Comparison of ENCODE assay signal across 8 mouse cellular contexts in genomic region chr11:79305697-79306340, GRCm38 (mm10). TPM values are rescaled to one million over a fixed set of nuclear protein-coding genes. Genes with fewer than 3 reads are reported as not detected.
DNase-seq lines count a peak whose midpoint lies in the region; ATAC-seq and TF ChIP-seq lines count a peak whose summit lies in the region.

No protein-coding gene starts in this region.

- TF ChIP-seq EP300 in lung, postnatal 0 days (IDR thresholded peaks at IDR 0.05) = 0 out of 2 replicates have a peak, but pooled peaks have one; percentile 48

- WGBS in heart, embryonic 11.5 days (ENCODE audit: insufficient replicate concordance) = 64% methylated on average over 9 of the region's 9 CpGs
- 60% methylated on average over 9 of the region's 9 CpGs for WGBS in heart, embryonic 15.5 days
- 36% methylated on average over 9 of the region's 9 CpGs for WGBS in lung, postnatal 0 days

- H3K9me3 ChIP-seq in heart, embryonic 11.5 days (replicated peaks; ENCODE audit: control insufficient read depth, low read length) = no peaks in the 10 kb centered on the region
- no peaks in the 10 kb centered on the region for H3K9me3 ChIP-seq in heart, embryonic 15.5 days (replicated peaks)
- no peaks in the 10 kb centered on the region for H3K9me3 ChIP-seq in lung, postnatal 0 days (ENCODE audit: low read length)

- no peak overlapping the region for H3K4me2 ChIP-seq in heart, embryonic 11.5 days
- no peak overlapping the region for H3K4me2 ChIP-seq in heart, embryonic 15.5 days
- H3K4me2 ChIP-seq in lung, postnatal 0 days (replicated peaks; ENCODE audit: low read depth, low read length) = no peak overlapping the region

- no peak for ATAC-seq in heart, embryonic 11.5 days (replicated peaks; ENCODE audit: insufficient number of reproducible peaks, low FRiP score, low TSS enrichment)
- no peak for ATAC-seq in heart, embryonic 15.5 days (replicated peaks; ENCODE audit: insufficient number of reproducible peaks, insufficient read depth, low FRiP score, low read depth)
- ATAC-seq in lung, postnatal 0 days = peak; percentile 35; the same call in 1 of the 2 replicates

- H3K79me3 ChIP-seq in C2C12 (ENCODE audit: low read depth) = no peaks in the 10 kb centered on the region

- H3K4me1 ChIP-seq in heart, embryonic 11.5 days (ENCODE audit: control insufficient read depth, insufficient read depth, low read length) = peaks cover 18% of the 10 kb centered on the region
- peaks cover 28% of the 10 kb centered on the region for H3K4me1 ChIP-seq in heart, embryonic 15.5 days (replicated peaks)
- H3K4me1 ChIP-seq in lung, postnatal 0 days (ENCODE audit: insufficient read depth, low read depth, low read length) = peaks cover 14% of the 10 kb centered on the region; the same call in 1 of the 2 replicates

- peak overlapping the region; percentile 13 for H3ac ChIP-seq in C2C12 (ENCODE audit: control insufficient read depth, insufficient read length, low read depth)

- H3K4me3 ChIP-seq in heart, embryonic 11.5 days (ENCODE audit: low read depth, low read length) = no peak overlapping the region
- no peak overlapping the region for H3K4me3 ChIP-seq in C2C12 (ENCODE audit: insufficient read depth, poor library complexity, severe bottlenecking)
- H3K4me3 ChIP-seq in heart, embryonic 15.5 days = no peak overlapping the region
- H3K4me3 ChIP-seq in lung, postnatal 0 days (ENCODE audit: low read depth, low read length) = no peak overlapping the region

- no peak for DNase-seq in heart, postnatal 14 days
- DNase-seq in lung, postnatal 0 days (ENCODE audit: low spot score) = peak; percentile 71
- DNase-seq in c-Kit-positive CD71-positive TER-119-positive erythroid progenitor cells, embryonic 14.5 days (ENCODE audit: low spot score) = no peak
- DNase-seq in layer of hippocampus, adult 9-11 months = no peak
- no peak for DNase-seq in layer of hippocampus, postnatal 36 days

- no peak overlapping the region for H3K9ac ChIP-seq in heart, embryonic 11.5 days (ENCODE audit: low read depth, low read length)
- H3K9ac ChIP-seq in heart, embryonic 15.5 days = no peak overlapping the region
- H3K9ac ChIP-seq in lung, postnatal 0 days (replicated peaks; ENCODE audit: low read depth) = no peak overlapping the region

- intact Hi-C loops in heart, postnatal 14 days (cut with DNase I) = no loop called here

- no peaks in the 10 kb centered on the region for H3K27me3 ChIP-seq in heart, embryonic 11.5 days (ENCODE audit: control insufficient read depth, insufficient read depth, low read length)
- H3K27me3 ChIP-seq in C2C12 (ENCODE audit: control insufficient read depth, insufficient read depth, insufficient read length) = no peaks in the 10 kb centered on the region
- H3K27me3 ChIP-seq in heart, embryonic 15.5 days = no peaks in the 10 kb centered on the region
- no peaks in the 10 kb centered on the region for H3K27me3 ChIP-seq in lung, postnatal 0 days (replicated peaks; ENCODE audit: insufficient read depth, low read length)

- no peak for TF ChIP-seq CTCF in C2C12 (IDR thresholded peaks at IDR 0.05; ENCODE audit: control insufficient read depth, insufficient read depth, insufficient read length)
- no peak for TF ChIP-seq CTCF in lung, postnatal 0 days (IDR thresholded peaks at IDR 0.05)

- peak overlapping the region; percentile 70 for H3K27ac ChIP-seq in heart, embryonic 11.5 days (ENCODE audit: low read depth, low read length)
- H3K27ac ChIP-seq in heart, embryonic 15.5 days = peak overlapping the region; percentile 81
- H3K27ac ChIP-seq in lung, postnatal 0 days (ENCODE audit: low read length) = peak overlapping the region; percentile 82

- H3K36me3 ChIP-seq in heart, embryonic 11.5 days (ENCODE audit: control insufficient read depth, insufficient read depth, low read length) = no peaks in the 10 kb centered on the region
- H3K36me3 ChIP-seq in C2C12 (ENCODE audit: control insufficient read depth, insufficient read depth) = no peaks in the 10 kb centered on the region
- H3K36me3 ChIP-seq in heart, embryonic 15.5 days = no peaks in the 10 kb centered on the region
- H3K36me3 ChIP-seq in lung, postnatal 0 days (ENCODE audit: insufficient read depth, low read length) = no peaks in the 10 kb centered on the region

- no peaks in the 10 kb centered on the region for H3K79me2 ChIP-seq in C2C12 (ENCODE audit: control insufficient read depth, insufficient read depth)

TF ChIP-seq in C2C12, 6 proteins besides CTCF, POLR2A, EP300 and RAD21:
- TF ChIP-seq MYOG (IDR thresholded peaks at IDR 0.05; ENCODE audit: control insufficient read depth, extremely low read depth, insufficient read length) (no peak), MAX (IDR thresholded peaks at IDR 0.05) (peak; percentile 40), FOSL1 (IDR thresholded peaks at IDR 0.05; ENCODE audit: insufficient read depth, low read length, poor library complexity, severe bottlenecking) (peak; percentile 79)

RNA-seq across cellular contexts. Expression of gene Gm9964, which starts 9.1 kb away (rescaled TPM):
- not detected in 2 replicates for polyA plus RNA-seq in heart, embryonic 11.5 days (2014; fragmentation: Nextera tagmentation; extraction: Ambion mirVana)
- not detected for total RNA-seq in heart, postnatal 14 days (2021)
- polyA plus RNA-seq in C2C12 (2012; fragmentation: generic; extraction: Trizol) = not detected
- polyA plus RNA-seq in heart, embryonic 15.5 days (2015; fragmentation: Nextera tagmentation; extraction: Ambion mirVana) = not detected in 2 replicates
- not detected in 2 replicates for polyA plus RNA-seq in lung, postnatal 0 days (2015; fragmentation: Nextera tagmentation; extraction: Ambion mirVana)
- total RNA-seq in layer of hippocampus, postnatal 36 days (2021) = under 1 TPM in 1 of 2 experiments, not detected in 1; 0.50 TPM

RNA-seq across cellular contexts. Expression of gene Nf1, which starts 33.7 kb away (rescaled TPM):
- 6.1 and 9.6 TPM in 2 replicates for polyA plus RNA-seq in heart, embryonic 11.5 days (2014; fragmentation: Nextera tagmentation; extraction: Ambion mirVana)
- total RNA-seq in heart, postnatal 14 days (2021) = 10 to 100 TPM; 30.9 to 31.6 TPM
- 8.0 TPM for polyA plus RNA-seq in C2C12 (2012; fragmentation: generic; extraction: Trizol)
- polyA plus RNA-seq in heart, embryonic 15.5 days (2015; fragmentation: Nextera tagmentation; extraction: Ambion mirVana) = 3.6 and 3.7 TPM in 2 replicates
- 7.2 and 7.5 TPM in 2 replicates for polyA plus RNA-seq in lung, postnatal 0 days (2015; fragmentation: Nextera tagmentation; extraction: Ambion mirVana)
- 100 to 1,000 TPM; 116 to 123 TPM for total RNA-seq in layer of hippocampus, postnatal 36 days (2021)

RNA-seq across cellular contexts. Expression of gene Wsb1, which starts 51.3 kb away (rescaled TPM):
- polyA plus RNA-seq in heart, embryonic 11.5 days (2014; fragmentation: Nextera tagmentation; extraction: Ambion mirVana) = 196 and 230 TPM in 2 replicates
- 10 to 100 TPM; 25.3 to 27.7 TPM for total RNA-seq in heart, postnatal 14 days (2021)
- 38.5 TPM for polyA plus RNA-seq in C2C12 (2012; fragmentation: generic; extraction: Trizol)
- 119 and 135 TPM in 2 replicates for polyA plus RNA-seq in heart, embryonic 15.5 days (2015; fragmentation: Nextera tagmentation; extraction: Ambion mirVana)
- 134 and 144 TPM in 2 replicates for polyA plus RNA-seq in lung, postnatal 0 days (2015; fragmentation: Nextera tagmentation; extraction: Ambion mirVana)
- total RNA-seq in layer of hippocampus, postnatal 36 days (2021) = 10 to 100 TPM; 77.1 to 81.3 TPM
